Mouse (Mus musculus): Measurements from ENCODE around the gene Trim44. TPM values are rescaled to one million over a fixed set of nuclear protein-coding genes. Genes with fewer than 3 reads are reported as not detected.

Gene Trim44
- total RNA-seq, 2 experiments from 2014 or later = 182 to 183 TPM

DNA sequence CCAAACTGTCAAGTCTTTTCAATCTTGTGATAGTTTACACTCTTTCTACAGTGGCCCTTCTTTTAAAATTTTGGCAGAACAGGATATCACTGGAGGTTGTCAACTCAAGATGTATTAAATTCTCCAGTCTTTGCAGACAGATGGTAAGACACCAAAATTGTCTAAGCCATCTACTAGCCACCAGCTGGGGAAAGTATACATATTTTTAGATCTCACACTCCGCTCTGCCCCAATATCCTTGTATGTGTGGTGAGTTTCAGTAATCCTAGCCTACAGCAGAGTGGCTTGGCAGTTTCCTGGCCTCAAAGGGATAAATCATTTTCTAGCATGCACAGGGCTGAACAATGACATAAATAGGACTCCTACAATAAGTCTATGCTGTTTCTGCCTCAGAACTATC is 105.1 kb downstream of the Trim44 start:
- no peak for TF ChIP-seq CTCF (IDR thresholded peaks at IDR 0.05)
- DNase-seq (ENCODE audit: extremely low spot score in 1 of 2, low spot score in 2 of 2) = no peak
- peak overlapping the region; percentile 53 for H3K27ac ChIP-seq
- no peak overlapping the region for H3K4me3 ChIP-seq
- intact Hi-C loops (cut with DNase I) = loop anchor here (5.0 kb wide), 2 partner anchors 50 to 100 kb away; no protein-coding TSS in a partner anchor

DNA sequence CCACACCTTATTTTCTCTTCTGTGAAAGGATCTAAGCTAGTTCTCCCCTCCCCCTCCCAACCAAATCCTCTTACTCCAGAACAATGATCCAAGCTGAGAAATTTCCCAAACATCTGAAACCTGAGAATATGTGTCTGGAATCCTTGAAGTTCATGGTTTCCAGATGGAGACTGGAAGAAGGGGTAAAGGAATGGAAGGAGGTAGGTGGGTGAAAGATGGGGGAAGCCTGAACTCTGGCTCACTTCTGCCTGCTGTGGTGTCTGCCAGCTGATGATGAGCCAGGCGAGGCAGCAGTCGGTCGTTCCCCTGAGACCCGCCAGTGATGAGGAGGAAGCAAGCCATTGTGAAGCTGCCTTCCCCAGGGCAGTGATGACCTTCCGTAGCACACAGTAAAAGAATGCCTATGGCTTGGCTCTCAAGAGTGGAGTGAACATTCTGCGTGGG is 112.8 kb downstream of the Trim44 start:
- Histone ChIP-seq H3K27ac (no peak overlapping the region), H3K4me3 (no peak overlapping the region)
- intact Hi-C loops (cut with DNase I) = no loop called here
- DNase-seq (ENCODE audit: extremely low spot score in 1 of 2, low spot score in 2 of 2) = no peak
- TF ChIP-seq CTCF (IDR thresholded peaks at IDR 0.05) = no peak

DNA sequence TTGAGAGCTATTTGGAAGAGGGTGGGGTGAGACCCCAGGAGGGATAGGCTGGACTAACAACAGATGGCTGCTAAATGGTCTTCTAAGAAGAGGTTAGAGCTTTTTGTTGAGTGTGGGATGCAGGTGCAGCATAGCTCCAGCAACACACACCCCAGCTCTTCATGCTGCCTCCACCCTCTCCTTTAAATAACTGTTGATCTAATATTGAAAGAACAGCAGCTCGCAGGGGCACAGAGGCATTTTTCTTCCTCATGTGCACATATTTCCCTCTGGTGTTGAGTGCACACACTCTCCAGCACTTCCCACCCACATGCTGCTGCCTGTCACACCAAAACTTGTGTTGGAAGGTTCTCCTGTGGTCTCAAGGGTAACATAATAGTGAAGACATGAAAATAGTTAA is 114.4 kb downstream of the Trim44 start:
- no peak overlapping the region for H3K4me3 ChIP-seq
- DNase-seq (ENCODE audit: extremely low spot score in 1 of 2, low spot score in 2 of 2) = no peak
- intact Hi-C loops (cut with DNase I) = no loop called here
- no peak overlapping the region for H3K27ac ChIP-seq
- no peak for TF ChIP-seq CTCF (IDR thresholded peaks at IDR 0.05)

DNA sequence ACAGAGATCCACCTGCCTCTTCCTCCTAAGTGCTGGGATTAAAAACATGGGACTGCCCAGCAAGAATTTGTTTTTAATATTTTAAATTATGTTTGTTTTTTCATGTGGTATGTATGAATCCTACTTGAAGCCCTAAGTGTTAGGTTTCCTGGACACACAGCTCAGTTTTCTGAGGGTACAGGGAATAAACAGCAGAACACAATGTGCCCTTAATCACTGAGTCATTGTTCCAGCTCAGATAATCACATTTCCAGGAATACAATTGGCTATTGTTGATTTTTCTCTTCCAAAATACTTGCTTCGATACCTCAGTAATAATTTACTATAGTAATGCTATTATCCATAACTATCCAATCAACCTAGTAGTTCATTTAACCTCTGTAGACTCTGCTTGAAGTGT is 115.6 kb downstream of the Trim44 start:
- no peak overlapping the region for H3K4me3 ChIP-seq
- no peak for TF ChIP-seq CTCF (IDR thresholded peaks at IDR 0.05)

DNA sequence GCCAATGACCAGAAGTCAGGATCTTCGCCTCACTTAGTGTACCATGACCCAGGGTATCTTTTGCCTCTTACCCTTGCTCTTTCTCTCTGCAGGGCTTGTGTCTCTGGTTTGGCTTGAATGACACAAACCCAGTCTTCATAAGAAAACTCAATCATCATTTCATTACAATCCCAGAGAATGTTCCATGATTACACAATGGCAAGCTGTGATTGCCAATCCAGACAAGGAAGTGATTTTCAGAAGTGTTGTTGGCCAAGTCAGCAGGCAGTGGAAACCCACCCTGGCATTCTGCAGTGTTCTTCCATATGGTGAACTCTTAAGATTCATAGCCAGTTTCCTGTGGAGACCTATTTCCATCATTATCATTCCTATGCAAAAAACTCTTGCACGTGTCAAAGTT is 116.1 kb downstream of the Trim44 start:
- no peak for DNase-seq (ENCODE audit: extremely low spot score in 1 of 2, low spot score in 2 of 2)
- no peak overlapping the region for H3K4me3 ChIP-seq
- intact Hi-C loops (cut with DNase I) = no loop called here
- TF ChIP-seq CTCF (IDR thresholded peaks at IDR 0.05) = no peak
- H3K27ac ChIP-seq = no peak overlapping the region

More for the DNA sequence above, 115.6 kb downstream of the Trim44 start:
- intact Hi-C loops (cut with DNase I) = no loop called here
- H3K27ac ChIP-seq = no peak overlapping the region
- DNase-seq (ENCODE audit: extremely low spot score in 1 of 2, low spot score in 2 of 2) = no peak

DNA sequence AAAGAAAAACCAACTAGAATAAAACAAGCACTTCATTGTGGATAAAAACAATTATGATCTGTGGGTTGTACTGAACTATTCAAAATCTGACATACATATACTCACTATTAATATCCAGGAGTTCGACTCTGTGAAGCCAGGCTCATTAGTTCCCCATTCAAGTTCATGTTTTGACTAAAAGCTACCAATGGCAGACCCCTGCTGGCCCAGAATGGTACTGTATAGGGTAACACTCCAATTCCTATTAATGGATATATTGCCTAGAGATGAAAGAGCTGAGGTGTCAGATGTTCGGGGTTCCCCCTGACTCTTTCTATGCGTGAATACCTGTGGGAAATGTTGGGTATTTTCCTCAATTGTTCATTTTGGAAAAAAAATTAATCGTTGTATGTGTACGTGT is 117.6 kb downstream of the Trim44 start:
- TF ChIP-seq CTCF (IDR thresholded peaks at IDR 0.05) = peak; percentile 72
- Histone ChIP-seq H3K27ac (no peak overlapping the region), H3K4me3 (no peak overlapping the region)
- peak in 1 of 2 experiments; percentile 35 for DNase-seq (ENCODE audit: extremely low spot score in 1 of 2, low spot score in 2 of 2)
- intact Hi-C loops (cut with DNase I) = no loop called here

DNA sequence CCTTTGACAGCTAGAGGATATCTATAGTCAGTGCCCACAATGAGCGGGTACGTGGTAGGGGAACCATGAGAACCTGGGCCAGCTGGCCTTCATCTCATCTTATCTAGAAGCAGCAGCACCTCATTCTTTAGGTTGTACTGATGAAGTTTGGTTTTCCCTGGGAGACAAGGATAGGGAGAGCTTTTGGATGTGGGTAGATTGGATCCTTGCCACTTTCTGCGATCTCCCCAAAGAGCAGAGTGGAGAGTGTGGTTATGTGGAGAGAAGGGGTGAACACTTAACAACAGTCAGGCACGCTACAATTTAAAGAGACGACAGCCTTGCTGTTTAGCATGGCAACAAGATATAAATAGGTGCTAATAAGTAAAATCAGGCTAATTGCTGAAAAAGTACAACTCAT is 119.0 kb downstream of the Trim44 start:
- Histone ChIP-seq H3K27ac (no peak overlapping the region), H3K4me3 (no peak overlapping the region)
- intact Hi-C loops (cut with DNase I) = loop anchor here (10.0 kb wide), 1 partner anchor 384 kb away; no protein-coding TSS in a partner anchor
- no peak for DNase-seq (ENCODE audit: extremely low spot score in 1 of 2, low spot score in 2 of 2)
- no peak for TF ChIP-seq CTCF (IDR thresholded peaks at IDR 0.05)

DNA sequence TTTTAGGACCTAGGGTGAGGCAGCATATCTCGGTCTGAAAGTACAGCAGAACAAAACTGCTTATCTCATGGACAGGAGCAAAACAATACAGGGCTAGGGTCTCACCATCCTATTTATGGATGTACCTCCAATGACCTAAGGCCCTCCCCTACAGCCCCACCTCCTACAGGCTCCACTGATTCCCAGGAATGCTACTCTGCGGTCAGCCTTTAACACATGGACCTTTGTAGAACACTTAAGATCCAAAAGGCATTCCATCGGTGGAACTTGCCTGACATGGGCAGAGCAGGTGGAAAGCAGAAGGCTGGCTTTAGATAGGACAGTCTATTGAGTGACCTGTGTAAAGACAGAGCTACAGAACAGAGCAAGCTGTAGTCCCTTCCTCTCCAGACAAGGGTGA is 120.3 kb downstream of the Trim44 start:
- no peak for TF ChIP-seq CTCF (IDR thresholded peaks at IDR 0.05)
- Histone ChIP-seq H3K27ac (no peak overlapping the region), H3K4me3 (no peak overlapping the region)
- intact Hi-C loops (cut with DNase I) = loop anchor here (10.0 kb wide), 1 partner anchor 383 kb away; no protein-coding TSS in a partner anchor
- DNase-seq (ENCODE audit: extremely low spot score in 1 of 2, low spot score in 2 of 2) = no peak

DNA sequence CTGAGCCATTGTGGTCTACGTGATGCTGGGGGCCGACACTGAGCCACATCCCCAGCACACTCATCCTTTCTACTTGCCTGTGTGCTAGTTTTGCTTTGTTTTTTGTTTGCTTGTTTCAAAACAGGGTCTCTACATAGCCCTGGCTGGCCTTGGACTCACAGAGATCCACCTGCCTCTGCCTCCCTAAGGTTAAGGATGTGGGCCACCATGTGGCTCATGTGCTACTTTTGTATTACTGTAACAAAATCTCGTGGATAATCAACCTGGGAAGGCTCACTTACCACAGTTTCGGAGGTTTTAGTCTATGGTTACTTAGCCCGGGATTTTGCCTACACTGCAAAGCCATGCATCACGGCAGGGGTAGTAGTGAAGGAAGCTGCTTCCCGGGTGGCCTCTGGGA is 125.5 kb downstream of the Trim44 start:
- Histone ChIP-seq H3K27ac (no peak overlapping the region), H3K4me3 (no peak overlapping the region)
- TF ChIP-seq CTCF (IDR thresholded peaks at IDR 0.05) = no peak
- DNase-seq (ENCODE audit: extremely low spot score in 1 of 2, low spot score in 2 of 2) = no peak
- intact Hi-C loops (cut with DNase I) = loop anchor here (10.0 kb wide), 1 partner anchor 377 kb away; no protein-coding TSS in a partner anchor

DNA sequence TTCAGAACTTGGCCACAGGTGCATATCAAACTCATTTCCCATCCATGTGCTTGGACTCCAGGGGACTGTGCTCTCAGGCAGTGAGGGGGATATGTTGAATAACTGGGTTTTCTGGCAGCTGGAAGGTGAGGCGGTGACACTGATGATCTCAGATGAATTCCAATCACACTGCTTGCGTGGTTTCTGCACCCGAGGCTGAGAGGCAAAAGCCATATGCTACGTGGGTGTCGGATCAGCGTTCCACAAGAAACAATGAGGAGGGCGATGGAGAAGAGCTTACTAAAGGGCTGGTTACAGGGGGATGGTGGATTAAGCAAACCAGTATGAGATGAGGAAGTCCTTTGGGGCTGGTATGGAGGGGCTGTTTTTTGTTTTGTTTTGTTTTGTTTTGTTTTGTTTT is 127.8 kb downstream of the Trim44 start:
- intact Hi-C loops (cut with DNase I) = loop anchor here (10.0 kb wide), 1 partner anchor 375 kb away; no protein-coding TSS in a partner anchor

DNA sequence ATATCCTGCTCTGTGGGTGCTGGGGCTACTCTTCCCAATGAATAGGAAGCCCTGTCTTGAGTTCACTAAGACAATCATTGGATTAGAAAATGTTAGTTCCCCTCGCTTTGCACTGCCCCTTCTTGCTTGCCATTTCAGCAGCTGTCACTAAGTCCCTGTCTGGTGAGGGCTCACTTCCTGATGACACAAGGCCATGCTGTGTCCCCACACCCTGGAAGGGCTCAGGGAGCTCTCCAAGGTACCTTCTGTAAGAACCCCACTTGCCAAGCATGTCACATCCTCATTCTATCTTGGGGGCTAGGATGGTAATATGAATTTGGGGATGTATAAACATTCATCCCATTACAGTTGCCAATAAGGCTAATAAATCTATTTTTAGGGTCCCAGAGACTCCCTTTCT is 129.7 kb downstream of the Trim44 start:
- intact Hi-C loops (cut with DNase I) = no loop called here
- DNase-seq (ENCODE audit: extremely low spot score in 1 of 2, low spot score in 2 of 2) = no peak
- no peak overlapping the region for H3K27ac ChIP-seq
- no peak overlapping the region for H3K4me3 ChIP-seq
- no peak for TF ChIP-seq CTCF (IDR thresholded peaks at IDR 0.05)

More for the DNA sequence above, 127.8 kb downstream of the Trim44 start:
- no peak for DNase-seq (ENCODE audit: extremely low spot score in 1 of 2, low spot score in 2 of 2)
- H3K4me3 ChIP-seq = no peak overlapping the region
- H3K27ac ChIP-seq = no peak overlapping the region
- TF ChIP-seq CTCF (IDR thresholded peaks at IDR 0.05) = no peak

DNA sequence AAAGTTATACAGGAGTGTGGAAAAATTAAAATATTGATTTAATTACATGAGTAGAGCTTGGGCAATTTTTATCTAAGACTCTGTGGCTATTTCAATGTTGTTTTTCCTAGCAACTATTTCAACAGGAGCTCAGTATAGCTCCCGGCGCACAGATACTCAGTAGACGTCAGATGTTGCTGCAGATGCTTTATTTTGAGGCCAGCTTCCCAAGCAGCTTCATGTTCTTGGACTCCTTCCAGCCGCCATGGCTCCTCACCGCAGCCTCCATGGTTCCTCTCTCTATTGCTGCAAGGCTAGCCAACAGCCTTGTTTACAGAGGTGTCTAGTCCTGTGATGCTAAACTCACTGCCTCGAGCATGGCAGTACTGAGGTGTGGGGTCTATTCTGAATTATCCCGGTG is 134.3 kb downstream of the Trim44 start:
- Histone ChIP-seq H3K4me3 (no peak overlapping the region), H3K27ac (peak overlapping the region; percentile 57; the same call in 1 of the 2 replicates)
- intact Hi-C loops (cut with DNase I) = loop anchor here (1.0 kb wide), 1 partner anchor 43 kb away; no protein-coding TSS in a partner anchor
- no peak for TF ChIP-seq CTCF (IDR thresholded peaks at IDR 0.05)
- DNase-seq (ENCODE audit: extremely low spot score in 1 of 2, low spot score in 2 of 2) = no peak

DNA sequence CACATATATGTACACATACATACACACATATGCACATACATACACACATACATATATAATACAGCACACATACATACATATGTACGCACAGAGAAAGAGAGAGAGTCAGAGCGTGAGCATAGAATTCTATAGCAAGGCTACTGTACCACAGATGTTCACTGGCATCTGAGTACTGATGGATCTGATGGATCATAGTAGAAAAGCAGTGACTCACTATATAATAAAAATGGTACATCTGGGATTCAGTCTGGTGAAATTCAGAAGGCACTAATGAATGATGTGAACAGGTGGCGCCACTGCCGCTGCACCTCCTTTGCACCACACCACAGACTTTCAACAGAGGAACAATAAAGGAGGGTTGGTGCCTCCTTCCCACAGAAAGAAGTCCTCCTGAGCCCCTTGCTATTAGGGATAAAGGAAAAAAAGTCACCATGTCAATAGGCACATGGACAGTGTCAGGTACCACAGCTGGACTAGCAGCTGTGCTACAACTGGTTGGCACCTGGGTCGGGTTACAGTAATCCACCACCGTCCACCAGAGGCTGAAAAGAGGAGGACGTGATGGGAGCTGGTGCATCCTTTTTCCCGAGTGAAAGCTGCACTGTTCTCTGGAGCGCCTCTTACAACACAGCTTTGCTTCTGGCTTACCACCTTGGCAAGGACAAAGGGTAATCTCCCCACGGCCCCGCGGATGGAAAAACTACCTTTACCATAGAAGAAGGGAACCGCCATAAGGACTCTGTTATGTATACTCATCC is 139.9 kb downstream of the Trim44 start:
- intact Hi-C loops (cut with DNase I) = no loop called here
- DNase-seq (ENCODE audit: extremely low spot score in 1 of 2, low spot score in 2 of 2) = no peak
- Histone ChIP-seq H3K27ac (no peak overlapping the region), H3K4me3 (no peak overlapping the region)
- no peak for TF ChIP-seq CTCF (IDR thresholded peaks at IDR 0.05)
